Mouse (Mus musculus) hindbrain, embryonic 16.5 days (tissue): Measurements from ENCODE around the gene Tcp1. TPM values are rescaled to one million over a fixed set of nuclear protein-coding genes. Genes with fewer than 3 reads are reported as not detected.
"Not testable (repeated sequence)": the region's sequence is repeated elsewhere in the genome, so short reads cannot be mapped to it uniquely, and the experiment has no call there.

Experiments
- ATAC-seq: fragments of 200-750 bp; cut with Nextera tagmentation; 2 replicates; pipeline ENCODE4 v1.8.0; 2017; ENCODE audit warnings: moderate TSS enrichment, moderate library complexity
- H3K27ac ChIP-seq: fragments of 300-500 bp; sonication (generic); 2 replicates; pipeline ENCODE4 v1.5.1; 2014; ENCODE audit warnings: low read depth, mild to moderate bottlenecking, control low read depth, low read length, moderate library complexity
- H3K27me3 ChIP-seq: fragments of 300-500 bp; sonication (generic); replicated peaks from 2 replicates; pipeline ENCODE4 v1.6.1; 2014; ENCODE audit warnings: low read length; ENCODE audit not compliant: control insufficient read depth, insufficient read depth
- H3K36me3 ChIP-seq: fragments of 300-500 bp; sonication (generic); 2 replicates; pipeline ENCODE4 v1.6.1; 2014; ENCODE audit warnings: mild to moderate bottlenecking, low read length, moderate library complexity, mixed read lengths; ENCODE audit not compliant: control insufficient read depth, insufficient read depth
- H3K4me1 ChIP-seq: fragments of 300-500 bp; sonication (generic); 2 replicates; pipeline ENCODE4 v1.6.1; 2014; ENCODE audit warnings: low read depth, low read length; ENCODE audit not compliant: control insufficient read depth, insufficient read depth
- H3K4me2 ChIP-seq: fragments of 300-500 bp; sonication (generic); 2 replicates; pipeline ENCODE4 v1.6.1; 2014; ENCODE audit warnings: mild to moderate bottlenecking, low read length, control low read depth, moderate library complexity
- H3K4me3 ChIP-seq: fragments of 300-500 bp; sonication (generic); 2 replicates; pipeline ENCODE4 v1.5.1; 2014; ENCODE audit warnings: mild to moderate bottlenecking, low read length, control low read depth, moderate library complexity
- H3K9ac ChIP-seq: fragments of 300-500 bp; sonication (generic); 2 replicates; pipeline ENCODE4 v1.6.1; 2014; ENCODE audit warnings: low read depth, mild to moderate bottlenecking, control low read depth, low read length, moderate library complexity
- H3K9me3 ChIP-seq: fragments of 300-500 bp; sonication (generic); 2 replicates; pipeline ENCODE4 v1.6.1; 2014; ENCODE audit warnings: mild to moderate bottlenecking, low read length, moderate library complexity; ENCODE audit not compliant: control insufficient read depth
- WGBS: fragments of 180-500 bp; shearing (Covaris S2); extraction: QIAGEN DNeasy Blood & Tissue Kit; methylation state at CpG from one replicate; pipeline ENCODE4 v1.1.7; 2014; 5-methylcytosine and 5-hydroxymethylcytosine counted together
- polyA plus RNA-seq: library from polyadenylated mRNA; unstranded; fragments of >200 nt; fragmentation: Nextera tagmentation; extraction: Ambion mirVana; gene quantifications from 2 replicates; pipeline ENCODE4 v1.2.1, GENCODE M21; 2015

Tcp1 gene
- polyA plus RNA-seq, 1 experiment from 2014 or later = 344 TPM

GRCm38 (mm10) chr17:12887021-12887775, 28.3 kb upstream of the Tcp1 start:
- Histone ChIP-seq H3K36me3 (no peaks in the 10 kb centered on the region), H3K4me1 (no peaks in the 10 kb centered on the region), H3K4me3 (no peak overlapping the region), H3K4me2 (no peak overlapping the region), H3K9ac (no peak overlapping the region), H3K9me3 (no peaks in the 10 kb centered on the region), H3K27ac (no peak overlapping the region), H3K27me3 (no peaks in the 10 kb centered on the region)
- no peak for ATAC-seq
- 74% methylated on average over 15 of the region's 15 CpGs for WGBS

- Histone ChIP-seq H3K9me3 (no peaks in the 10 kb centered on the region), H3K4me2 (no peak overlapping the region), H3K4me3 (no peak overlapping the region), H3K9ac (no peak overlapping the region), H3K4me1 (no peaks in the 10 kb centered on the region), H3K27me3 (no peaks in the 10 kb centered on the region), H3K27ac (no peak overlapping the region), H3K36me3 (no peaks in the 10 kb centered on the region)
- no peak for ATAC-seq
- 76% methylated on average over 4 of the region's 4 CpGs for WGBS
Measured at GRCm38 (mm10) chr17:12891054-12891453, 24.4 kb upstream of the Tcp1 start.

GRCm38 (mm10) chr17:12892033-12892432, 23.5 kb upstream of the Tcp1 start:
- Histone ChIP-seq H3K9ac (no peak overlapping the region), H3K9me3 (no peaks in the 10 kb centered on the region), H3K4me2 (no peak overlapping the region), H3K36me3 (no peaks in the 10 kb centered on the region), H3K27me3 (no peaks in the 10 kb centered on the region), H3K4me1 (no peaks in the 10 kb centered on the region), H3K4me3 (no peak overlapping the region), H3K27ac (no peak overlapping the region)
- ATAC-seq = no peak
- WGBS = 94% methylated on average over 9 of the region's 9 CpGs

GRCm38 (mm10) chr17:12897674-12898073, 17.8 kb upstream of the Tcp1 start:
- Histone ChIP-seq H3K4me2 (no peak overlapping the region), H3K27me3 (no peaks in the 10 kb centered on the region), H3K9me3 (no peaks in the 10 kb centered on the region), H3K9ac (no peak overlapping the region), H3K36me3 (peaks cover 4% of the 10 kb centered on the region), H3K27ac (0 out of 2 replicates have a peak overlapping the region, but pooled peaks have one; percentile 26), H3K4me3 (no peak overlapping the region), H3K4me1 (no peaks in the 10 kb centered on the region)
- peak; percentile 79 for ATAC-seq
- WGBS = 74% methylated on average over 5 of the region's 5 CpGs

GRCm38 (mm10) chr17:12898607-12899006, 16.9 kb upstream of the Tcp1 start:
- not testable (repeated sequence) for H3K9me3 ChIP-seq, H3K27ac ChIP-seq, H3K4me2 ChIP-seq, H3K4me1 ChIP-seq, H3K36me3 ChIP-seq, H3K9ac ChIP-seq, H3K27me3 ChIP-seq, ATAC-seq, H3K4me3 ChIP-seq
- 30% methylated on average over 2 of the region's 2 CpGs for WGBS

- Histone ChIP-seq H3K4me2 (no peak overlapping the region), H3K27me3 (no peaks in the 10 kb centered on the region), H3K36me3 (peaks cover 7% of the 10 kb centered on the region), H3K9ac (no peak overlapping the region), H3K4me1 (no peaks in the 10 kb centered on the region), H3K27ac (no peak overlapping the region), H3K9me3 (no peaks in the 10 kb centered on the region), H3K4me3 (no peak overlapping the region)
- no peak for ATAC-seq
- 94% methylated on average over 6 of the region's 6 CpGs for WGBS
Measured at GRCm38 (mm10) chr17:12902291-12902690, 13.2 kb upstream of the Tcp1 start.

- no peak for ATAC-seq
- H3K36me3 ChIP-seq = peaks cover 7% of the 10 kb centered on the region
- no peaks in the 10 kb centered on the region for H3K4me1 ChIP-seq
- H3K4me2 ChIP-seq = no peak overlapping the region
- H3K9me3 ChIP-seq = no peaks in the 10 kb centered on the region
- H3K4me3 ChIP-seq = no peak overlapping the region
- no peak overlapping the region for H3K27ac ChIP-seq
- WGBS = 37% methylated on average over 11 of the region's 12 CpGs
- H3K9ac ChIP-seq = no peak overlapping the region
- no peaks in the 10 kb centered on the region for H3K27me3 ChIP-seq
Measured at GRCm38 (mm10) chr17:12903372-12904333, 11.8 kb upstream of the Tcp1 start.

GRCm38 (mm10) chr17:12904349-12904748, 11.2 kb upstream of the Tcp1 start:
- ATAC-seq = no peak
- no peaks in the 10 kb centered on the region for H3K4me1 ChIP-seq
- no peaks in the 10 kb centered on the region for H3K9me3 ChIP-seq
- no peak overlapping the region for H3K9ac ChIP-seq
- H3K27me3 ChIP-seq = no peaks in the 10 kb centered on the region
- 76% methylated on average over 1 of the region's 1 CpGs for WGBS
- H3K4me3 ChIP-seq = no peak overlapping the region
- no peak overlapping the region for H3K4me2 ChIP-seq
- no peak overlapping the region for H3K27ac ChIP-seq
- peaks cover 7% of the 10 kb centered on the region for H3K36me3 ChIP-seq

- no peak overlapping the region for H3K4me3 ChIP-seq
- no peaks in the 10 kb centered on the region for H3K27me3 ChIP-seq
- no peaks in the 10 kb centered on the region for H3K9me3 ChIP-seq
- H3K36me3 ChIP-seq = peaks cover 11% of the 10 kb centered on the region
- no peak overlapping the region for H3K9ac ChIP-seq
- no peak for ATAC-seq
- no peak overlapping the region for H3K27ac ChIP-seq
- WGBS = 92% methylated on average over 4 of the region's 4 CpGs
- H3K4me1 ChIP-seq = no peaks in the 10 kb centered on the region
- no peak overlapping the region for H3K4me2 ChIP-seq
Measured at GRCm38 (mm10) chr17:12905810-12906209, 9.7 kb upstream of the Tcp1 start.
